Mouse (Mus musculus) G1E (cell line): ENCODE measurements around the gene Pus1.

Experiments
- CTCF ChIP-seq: IDR thresholded peaks from 2 replicates; pipeline ENCODE4 v1.5.1; 2012; ENCODE audit warnings: low read depth, low read length, inconsistent platforms, mixed read lengths
- GATA1 ChIP-seq: IDR thresholded peaks from 2 replicates; pipeline ENCODE4 v1.6.1; 2012; ENCODE audit warnings: borderline replicate concordance, low read length, inconsistent platforms, mixed read lengths
- GATA2 ChIP-seq: IDR thresholded peaks from 2 replicates; pipeline ENCODE4 v1.6.1; 2012; ENCODE audit warnings: low read depth, low read length, inconsistent platforms, borderline replicate concordance
- POLR2AphosphoS5 ChIP-seq: IDR thresholded peaks from 2 replicates; pipeline ENCODE4 v1.6.1; 2012; ENCODE audit warnings: low read depth, low read length, inconsistent platforms; ENCODE audit not compliant: insufficient replicate concordance

GRCm38 (mm10) chr5:110733231-110733823 lies 47.1 kb downstream of the Pus1 start:
- no peak for TF ChIP-seq CTCF
- no peak for TF ChIP-seq GATA1
- TF ChIP-seq POLR2AphosphoS5, result no peak
- no peak for TF ChIP-seq GATA2
